Mouse (Mus musculus) bone marrow macrophage, adult 2 months (primary cell): ENCODE data around the gene Fxyd6.

ENCODE experiments used
- CTCF ChIP-seq: IDR thresholded peaks from 2 replicates; pipeline ENCODE4 v1.5.1; 2012; ENCODE audit warnings: low read depth, mild to moderate bottlenecking, low read length, moderate library complexity
- POLR2A ChIP-seq: IDR thresholded peaks from 2 replicates; pipeline ENCODE4 v1.6.1; 2012; ENCODE audit warnings: mild to moderate bottlenecking, low read depth, low read length, borderline replicate concordance

GRCm38 (mm10) chr9:45343066-45343465, 26.9 kb upstream of the Fxyd6 start:
- TF ChIP-seq POLR2A (no peak), CTCF (no peak)
